Mouse (Mus musculus): ENCODE results near the gene Spsb3.

Gene Spsb3

GRCm38 (mm10) chr17:24874989-24875388 is 11.5 kb upstream of the Spsb3 start:
- no peak for DNase-seq

- DNase-seq, result no peak
These were observed 8.9 kb upstream of the Spsb3 start for GRCm38 (mm10) chr17:24877336-24878116.

DNA sequence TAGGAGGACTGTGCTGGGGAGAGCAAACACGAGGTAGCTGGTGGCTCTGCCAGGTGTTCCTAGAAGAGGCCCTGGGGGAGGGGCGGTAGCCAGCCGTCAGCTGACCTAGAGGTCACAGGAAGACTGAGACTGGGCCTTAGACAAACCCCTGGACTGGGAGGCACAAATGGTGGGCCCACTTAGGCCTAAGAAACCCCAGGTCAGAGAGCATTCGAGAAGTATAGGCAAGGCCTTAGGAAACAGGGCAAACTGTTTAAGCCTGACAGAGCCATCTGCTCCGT is 8.4 kb upstream of the Spsb3 start:
- no peak for DNase-seq

DNA sequence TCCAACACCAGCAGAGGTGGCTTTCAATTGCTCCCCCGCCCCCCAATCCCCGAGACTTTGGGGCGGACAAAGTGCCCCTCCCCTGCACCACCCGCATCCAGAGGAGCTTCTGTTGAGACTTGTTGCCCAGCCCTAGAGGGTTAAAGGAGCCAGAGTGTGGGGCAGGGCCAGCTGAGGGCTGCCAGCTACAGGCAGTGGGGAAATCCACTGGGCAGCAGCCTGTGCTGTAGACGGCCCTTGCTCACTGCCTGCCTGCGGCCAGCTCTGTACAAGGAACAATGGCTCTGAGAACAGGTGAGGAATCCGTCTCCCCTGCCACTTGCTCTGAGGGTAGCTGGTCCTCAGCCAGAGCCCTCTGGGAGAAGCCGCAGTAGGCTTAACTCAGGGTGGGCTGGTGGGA is 7.9 kb upstream of the Spsb3 start:
- DNase-seq, result no peak

DNA sequence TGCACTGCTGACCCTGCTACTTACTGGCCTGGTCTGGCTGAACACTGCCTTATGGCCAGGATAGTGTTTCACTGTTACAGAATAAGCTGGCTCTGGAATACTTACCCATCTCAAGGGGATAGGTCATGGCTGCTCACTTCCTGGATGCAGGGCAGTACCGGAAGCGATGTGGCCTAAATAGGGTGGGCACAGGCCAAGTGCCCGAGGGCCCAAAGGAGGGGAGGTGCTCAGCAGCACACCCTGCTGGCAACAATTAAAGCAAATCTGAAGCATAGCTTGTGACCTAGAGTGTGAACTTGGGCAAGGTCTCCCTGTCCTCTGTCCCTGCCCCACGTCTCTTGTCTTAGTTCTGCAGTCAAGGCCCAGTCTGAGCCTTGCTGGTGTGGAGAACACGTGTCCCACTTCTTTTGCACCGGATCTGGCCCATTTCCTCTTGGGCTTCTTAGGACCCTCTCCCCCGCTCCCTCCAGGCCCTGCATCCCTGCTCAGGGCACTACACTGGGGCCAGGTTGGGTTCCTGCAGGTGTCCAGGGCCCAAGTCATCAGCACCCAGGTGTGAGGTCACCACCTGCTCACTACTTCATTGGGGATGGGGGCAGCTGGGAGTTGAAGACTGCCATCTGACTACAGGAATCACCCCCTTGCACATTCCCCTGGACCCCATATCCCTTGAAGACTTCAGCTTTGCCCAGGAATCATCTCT is 4.6 kb upstream of the Spsb3 start:
- no peak for DNase-seq

DNA sequence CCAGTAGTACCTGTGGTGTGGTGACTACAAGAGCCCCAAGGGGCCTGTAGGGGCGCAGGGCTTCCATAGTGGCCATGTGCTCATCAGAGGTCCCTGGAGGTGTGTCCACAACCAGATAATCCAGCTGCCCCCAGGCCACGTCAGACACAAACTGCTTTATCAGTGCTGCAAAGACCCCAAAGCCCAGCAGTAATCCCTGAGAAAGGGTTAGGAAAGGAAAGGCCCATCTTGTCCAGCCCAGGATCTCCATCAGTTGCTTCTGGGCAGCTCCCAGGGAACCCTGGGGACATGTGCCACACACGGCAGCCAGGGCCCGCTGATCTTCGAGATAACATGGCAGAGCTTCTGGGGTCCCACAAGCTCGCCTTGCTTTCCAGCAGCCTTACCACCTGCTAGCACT is 2.1 kb upstream of the Spsb3 start:
- DNase-seq, result no peak

DNA sequence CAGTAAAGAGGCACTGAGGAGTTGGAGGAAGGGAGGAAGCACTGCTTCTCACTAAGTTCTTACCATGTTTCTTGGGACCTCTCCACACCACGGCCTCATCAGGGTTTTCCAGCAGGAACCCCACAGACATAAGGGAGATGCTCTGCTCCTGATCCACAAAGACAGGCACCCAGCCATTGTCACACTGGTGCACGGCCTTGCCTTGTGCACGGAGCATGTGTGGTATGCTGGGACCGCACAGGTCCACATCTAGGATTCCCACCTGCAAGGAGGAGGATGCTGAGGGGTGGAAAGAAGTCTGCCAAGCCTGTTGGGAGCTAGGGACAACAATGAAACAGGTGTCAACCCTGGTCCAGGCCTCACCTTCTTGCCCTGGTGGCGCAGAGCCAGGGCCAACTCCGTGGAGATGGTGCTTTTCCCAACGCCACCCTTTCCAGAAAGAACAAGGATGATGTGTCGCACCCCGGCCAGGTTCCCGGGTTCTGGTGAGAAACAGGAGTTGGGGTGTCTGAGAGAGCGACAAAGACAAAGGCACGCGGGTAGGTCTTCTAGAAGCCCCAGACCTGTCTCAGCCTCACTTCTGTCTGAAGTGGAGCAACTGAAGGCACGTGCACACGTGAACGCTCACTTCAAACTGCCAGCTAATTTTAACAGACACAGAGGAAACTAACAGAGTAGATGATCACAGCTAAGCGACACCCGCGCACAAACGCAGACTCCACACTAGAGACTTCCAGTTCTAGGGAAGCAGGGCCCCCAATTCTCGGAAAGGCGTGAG is 898 bp upstream of the Spsb3 start:
- no peak for DNase-seq

DNA sequence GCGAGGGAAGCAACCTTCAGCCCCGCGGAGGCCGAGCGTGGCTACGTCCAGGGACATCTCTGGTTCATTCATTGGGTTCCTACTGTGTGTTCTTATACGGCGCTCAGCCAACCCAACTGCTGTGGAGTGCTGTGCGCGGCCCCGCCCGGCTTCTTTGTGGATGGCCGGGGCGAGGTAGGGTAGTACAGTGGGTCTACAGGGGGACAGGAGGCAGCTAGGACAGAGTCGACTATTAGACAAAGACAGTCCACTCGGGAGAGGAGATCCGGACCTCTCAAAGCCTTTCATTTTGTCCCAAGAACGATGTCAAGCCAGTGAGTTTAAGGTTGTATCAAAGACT is 459 bp downstream of the Spsb3 start:
- DNase-seq, result no peak

- no peak for DNase-seq
These were observed 1.0 kb downstream of the Spsb3 start for GRCm38 (mm10) chr17:24887291-24888080.

- DNase-seq, result no peak
These were observed 2.4 kb downstream of the Spsb3 start for GRCm38 (mm10) chr17:24888862-24889261.

GRCm38 (mm10) chr17:24890151-24891092 is 4.0 kb downstream of the Spsb3 start:
- DNase-seq, result no peak

DNA sequence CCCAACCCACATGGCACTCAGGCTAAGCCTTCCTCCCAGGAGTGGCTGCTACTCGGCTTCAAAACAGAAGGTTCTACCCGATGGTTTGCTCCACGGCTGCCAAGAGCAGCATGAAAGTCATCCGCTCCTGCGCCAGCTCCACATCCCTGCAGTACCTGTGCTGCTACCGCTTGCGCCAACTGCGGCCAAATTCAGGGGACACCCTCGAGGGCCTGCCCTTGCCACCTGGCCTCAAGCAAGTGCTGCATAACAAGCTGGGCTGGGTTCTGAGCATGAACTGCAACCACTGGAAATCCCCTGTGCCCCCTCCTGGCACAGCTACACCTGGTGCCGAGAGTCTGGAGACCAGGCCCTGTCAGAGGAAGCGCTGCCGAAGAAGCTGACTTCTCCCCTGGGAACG is 4.9 kb downstream of the Spsb3 start:
- no peak for DNase-seq

- no peak for DNase-seq
These were observed 6.3 kb downstream of the Spsb3 start for GRCm38 (mm10) chr17:24892785-24893184.

GRCm38 (mm10) chr17:24893276-24893675 is 6.8 kb downstream of the Spsb3 start:
- no peak for DNase-seq

- DNase-seq, result no peak
These were observed 7.9 kb downstream of the Spsb3 start for GRCm38 (mm10) chr17:24894061-24894994.

DNA sequence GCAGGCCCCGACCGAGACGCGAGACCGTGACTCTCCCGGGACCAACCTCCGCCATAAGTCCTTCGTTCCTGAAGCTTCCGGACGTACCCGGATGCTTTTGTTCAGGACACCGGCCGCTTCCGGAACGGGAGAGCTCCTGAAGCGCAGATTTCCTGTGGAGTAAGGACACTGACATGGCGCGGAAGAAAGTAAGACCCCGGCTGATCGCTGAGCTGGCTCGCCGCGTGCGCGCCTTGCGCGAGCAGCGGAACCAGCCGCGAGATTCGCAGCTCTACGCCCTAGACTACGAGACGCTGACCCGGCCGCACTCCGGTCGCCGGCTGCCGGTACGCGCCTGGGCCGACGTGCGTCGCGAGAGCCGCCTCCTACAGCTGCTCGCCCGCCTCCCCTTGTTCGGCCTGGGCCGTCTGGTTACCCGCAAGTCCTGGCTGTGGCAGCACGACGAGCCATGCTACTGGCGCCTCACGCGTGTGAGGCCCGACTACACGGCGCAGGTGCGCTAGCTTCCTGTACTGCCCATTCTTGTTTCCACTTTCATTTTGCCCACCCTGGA is 8.6 kb downstream of the Spsb3 start, which contains the start of the genes Eme2 and Mrps34:
TSS of gene Eme2 (minus strand) at position 93 of the 553 bp plus-strand sequence.
TSS of gene Mrps34 (plus strand) at position 122 of the 553 bp plus-strand sequence.
- peak; percentile 79 for DNase-seq

- DNase-seq, result no peak
These were observed 9.3 kb downstream of the Spsb3 start for GRCm38 (mm10) chr17:24895571-24896240.

DNA sequence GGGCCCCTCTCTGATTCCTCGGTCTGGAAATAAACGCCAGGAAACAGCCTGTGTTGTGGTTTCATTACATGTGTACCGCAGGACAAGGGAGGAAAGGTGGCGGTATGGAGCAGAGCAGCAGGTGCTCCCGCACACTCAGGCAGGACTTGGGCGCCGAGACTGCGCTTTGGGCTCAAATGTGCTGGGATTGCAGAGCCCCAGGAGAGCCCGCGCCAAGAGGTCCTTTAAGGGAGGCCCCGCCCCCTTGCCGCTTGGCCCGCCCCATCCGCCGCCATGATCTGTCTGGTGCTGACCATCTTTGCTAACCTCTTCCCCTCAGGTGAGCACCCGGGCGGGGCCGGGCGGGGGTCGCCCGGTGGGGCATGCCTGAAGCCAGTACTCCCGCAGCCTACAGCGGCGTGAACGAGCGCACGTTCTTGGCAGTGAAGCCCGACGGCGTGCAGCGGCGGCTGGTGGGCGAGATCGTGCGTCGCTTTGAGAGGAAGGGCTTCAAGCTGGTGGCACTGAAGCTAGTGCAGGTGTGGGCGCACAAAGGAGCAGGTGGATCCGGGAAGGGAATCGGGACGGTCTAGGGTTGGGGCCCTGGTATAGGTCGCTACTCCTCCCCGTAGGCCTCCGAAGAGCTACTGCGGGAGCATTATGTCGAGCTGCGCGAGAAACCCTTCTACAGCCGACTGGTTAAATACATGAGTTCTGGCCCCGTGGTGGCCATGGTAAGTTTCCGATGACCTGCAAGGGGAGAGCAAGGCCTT is 10.0 kb downstream of the Spsb3 start, which contains the start of gene Nme3:
TSS of gene Nme3 (plus strand) at position 260 of the 752 bp plus-strand sequence.
- peak; percentile 74 for DNase-seq

- DNase-seq, result no peak
These were observed 10.5 kb downstream of the Spsb3 start for GRCm38 (mm10) chr17:24896993-24897269.

Measured in right cerebral cortex, postnatal 4 days (tissue).